Mouse (Mus musculus) stomach, postnatal 0 days (tissue): Measurements from ENCODE around the gene Nt5m.

Experiments
- CTCF ChIP-seq: IDR thresholded peaks from 2 replicates; pipeline ENCODE4 v1.5.1; 2016; ENCODE audit warnings: antibody characterized with exemption, low read depth, mild to moderate bottlenecking, moderate library complexity
- EP300 ChIP-seq: optimal IDR thresholded peaks from 2 replicates; pipeline ENCODE3; 2016; ENCODE audit warnings: antibody characterized with exemption

DNA sequence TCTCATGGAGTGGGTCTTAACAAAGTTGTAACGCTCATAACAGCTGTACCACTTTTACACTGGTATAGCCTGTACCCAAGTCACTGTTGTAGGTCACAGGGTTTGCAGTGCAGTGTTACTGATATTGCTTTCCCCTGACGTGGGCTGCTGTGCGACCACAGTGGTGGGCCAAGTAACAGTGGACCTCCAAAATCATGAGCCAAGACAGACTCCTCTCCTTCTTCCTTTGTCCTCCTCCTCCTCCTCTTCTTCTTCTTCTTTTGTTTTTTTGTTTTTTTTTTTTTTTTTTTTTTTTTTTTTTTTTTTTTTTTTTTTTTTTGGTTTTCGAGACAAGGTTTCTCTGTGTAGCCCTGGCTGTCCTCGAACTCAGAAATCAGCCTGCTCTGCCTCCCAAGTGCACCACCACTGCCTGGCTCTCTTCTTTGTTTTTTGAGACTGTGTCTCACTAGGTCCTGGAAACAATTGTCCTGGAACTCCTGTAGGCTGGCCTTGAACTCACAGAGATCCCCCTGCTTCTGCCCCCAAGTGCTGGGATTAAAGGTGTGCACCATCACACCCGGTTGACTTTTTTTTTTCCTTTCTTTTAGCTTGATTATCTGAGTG lies 67.4 kb downstream of the Nt5m start:
- no peak for TF ChIP-seq EP300
- no peak for TF ChIP-seq CTCF
